Mouse (Mus musculus) mesoderm, embryonic 11.5 days (tissue): ENCODE measurements around the gene Socs5.

ENCODE experiments used
- DNase-seq: peaks from one replicate; pipeline ENCODE4 v3.0.0-alpha.2; 2012; ENCODE audit warnings: low read depth, low spot score

The Socs5 gene

DNA sequence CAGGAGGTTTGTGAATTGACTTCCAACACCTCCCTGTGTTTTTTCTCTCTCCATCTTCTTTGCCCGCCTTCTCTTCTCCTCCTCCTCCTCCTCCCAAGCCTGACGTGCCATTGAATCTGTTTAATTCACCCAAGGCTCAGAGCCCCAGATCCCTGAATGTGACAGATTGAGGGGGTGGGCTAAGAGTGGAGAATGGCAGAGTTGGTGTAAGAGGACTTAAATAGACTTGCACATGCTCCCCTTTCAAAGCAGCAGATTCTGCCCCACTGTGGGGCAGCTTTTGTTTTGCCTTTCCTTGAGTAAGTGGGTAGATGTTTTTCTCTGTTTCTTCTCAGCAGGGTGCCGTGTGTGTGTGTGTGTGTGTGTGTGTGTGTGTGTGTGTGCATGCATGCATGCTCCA is 61.6 kb downstream of the Socs5 start:
- no peak for DNase-seq

DNA sequence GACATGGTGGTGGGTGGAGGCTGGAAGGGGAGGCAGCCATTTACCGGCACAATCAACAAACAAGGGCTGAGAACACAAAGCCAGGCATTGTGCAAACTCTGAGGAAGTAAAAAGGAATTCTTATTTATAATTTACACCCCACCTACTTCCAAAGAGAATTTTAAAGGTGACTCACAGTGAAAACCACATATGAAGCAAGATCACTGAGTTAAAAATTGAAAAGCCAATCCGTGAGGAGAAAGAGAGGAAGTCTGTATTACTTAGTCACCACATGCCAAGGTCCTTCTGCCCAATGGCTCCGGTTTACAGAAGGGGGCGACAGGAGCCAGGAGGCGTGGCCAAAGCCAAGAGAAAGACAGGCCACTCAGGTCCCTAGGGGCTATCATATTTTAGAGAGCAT is 62.9 kb downstream of the Socs5 start:
- no peak for DNase-seq

DNA sequence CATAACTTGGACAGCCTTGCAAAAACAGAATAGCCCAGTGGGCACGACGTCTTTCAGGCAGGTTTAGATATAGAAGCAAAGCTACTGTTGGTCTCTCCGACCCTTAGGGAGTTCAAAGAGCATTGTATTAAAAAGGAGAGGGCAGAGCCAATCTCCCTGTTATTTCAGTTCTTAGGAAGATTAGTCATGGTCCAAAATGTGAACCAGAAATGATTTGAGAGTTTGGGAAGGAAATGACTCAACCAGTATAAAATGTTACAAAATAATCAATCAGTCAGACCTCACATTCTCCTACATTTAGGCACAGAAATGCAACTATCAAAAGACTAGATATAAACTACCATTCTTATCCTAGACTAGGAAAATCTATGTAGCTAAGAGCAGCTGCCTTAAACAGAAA is 64.6 kb downstream of the Socs5 start:
- no peak for DNase-seq

DNA sequence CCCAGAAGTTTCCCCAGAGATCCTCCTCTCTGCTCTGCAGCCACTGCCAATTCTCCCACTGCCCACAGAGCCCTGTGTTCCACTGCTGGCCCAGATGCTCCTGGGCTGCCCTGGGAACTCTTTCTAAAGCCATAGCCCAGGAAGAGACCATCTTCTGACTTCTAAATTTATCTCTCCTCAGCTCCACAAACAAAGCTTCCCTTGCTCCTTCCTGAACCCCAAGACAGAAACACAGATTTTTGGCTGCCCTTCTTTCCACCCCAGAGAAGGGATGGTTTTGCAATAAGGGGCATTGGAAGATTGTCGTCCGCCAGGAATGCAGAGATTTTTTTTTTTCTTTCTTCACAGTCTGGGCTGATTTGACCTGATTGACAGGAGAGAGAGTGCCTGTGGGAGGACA is 66.5 kb downstream of the Socs5 start:
- no peak for DNase-seq

DNA sequence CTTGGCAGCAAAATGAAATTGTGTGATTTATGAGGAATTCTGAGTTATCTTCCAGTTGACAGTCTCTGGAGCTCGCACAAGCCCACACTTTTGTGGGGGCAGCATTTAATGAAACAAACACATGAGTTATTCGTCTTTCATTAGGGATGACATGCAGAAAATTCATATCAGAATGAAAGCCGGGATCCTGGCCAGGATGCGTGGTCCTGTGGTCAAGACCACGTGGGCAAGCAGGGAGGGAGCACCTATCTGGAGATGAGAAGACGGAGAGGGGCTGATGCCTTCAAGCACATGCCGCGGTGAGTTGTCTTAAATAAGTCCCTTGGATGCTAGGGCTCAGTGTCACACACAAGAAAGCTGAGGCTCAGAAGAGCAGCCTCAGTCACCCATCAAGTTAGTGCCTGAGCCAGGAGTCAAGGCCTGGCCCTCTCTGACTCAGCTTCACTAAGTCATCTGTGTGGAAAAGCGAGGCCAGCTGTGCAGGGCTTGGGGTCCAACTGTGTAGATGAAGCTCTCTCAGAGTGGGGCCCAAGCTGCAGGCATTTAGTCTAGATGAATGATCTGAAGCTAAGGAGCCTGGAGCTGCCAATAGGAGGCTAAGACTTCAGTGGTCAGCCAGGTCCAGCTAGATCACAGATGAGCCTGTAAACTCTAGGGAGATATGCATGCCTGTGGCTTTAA is 67.3 kb downstream of the Socs5 start:
- no peak for DNase-seq

DNA sequence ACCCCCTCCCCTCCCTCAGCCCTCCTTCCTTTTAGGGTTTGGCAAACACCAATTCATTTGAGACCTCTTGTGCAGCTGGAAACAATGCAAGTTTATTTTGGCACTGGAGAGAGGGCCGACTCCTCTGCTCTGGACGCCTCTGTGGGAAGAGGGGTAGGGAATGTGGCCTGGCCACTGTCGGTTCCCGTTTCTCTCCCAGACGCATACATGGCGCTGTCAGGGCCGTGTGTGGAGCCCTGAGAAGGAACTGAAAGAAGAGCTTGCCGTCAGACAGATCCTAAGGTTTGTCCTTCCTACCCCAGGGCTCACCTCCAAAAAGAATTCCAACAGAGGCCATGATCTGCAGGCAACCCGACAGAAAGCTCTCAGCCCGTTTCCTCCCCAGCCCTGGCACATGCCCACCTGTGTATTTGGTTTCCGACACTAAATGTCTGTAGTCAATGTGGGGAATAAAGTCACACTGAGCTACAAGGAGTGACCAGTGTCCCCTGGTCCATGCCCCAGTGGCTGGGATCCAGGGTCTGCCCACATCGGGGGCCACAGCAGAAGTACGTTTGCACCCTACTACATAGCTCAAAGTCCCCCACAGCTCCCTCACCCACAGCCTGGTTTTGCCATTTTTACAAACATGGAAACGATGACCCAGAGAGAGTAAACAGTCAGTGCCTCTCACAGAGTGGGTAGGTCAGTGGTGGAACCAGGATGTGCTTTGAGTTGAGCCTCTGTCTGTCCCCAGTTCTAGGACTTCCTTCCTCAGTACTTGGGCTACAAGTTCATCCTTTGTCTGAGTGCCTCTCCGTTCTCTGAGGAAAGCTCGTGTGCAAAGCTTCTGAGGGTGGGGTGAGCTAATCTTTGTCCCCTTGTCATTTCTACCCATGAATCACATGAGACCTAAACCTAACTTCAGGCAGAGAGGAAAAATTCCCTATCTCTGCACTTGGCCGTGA is 68.9 kb downstream of the Socs5 start:
- DNase-seq = no peak

DNA sequence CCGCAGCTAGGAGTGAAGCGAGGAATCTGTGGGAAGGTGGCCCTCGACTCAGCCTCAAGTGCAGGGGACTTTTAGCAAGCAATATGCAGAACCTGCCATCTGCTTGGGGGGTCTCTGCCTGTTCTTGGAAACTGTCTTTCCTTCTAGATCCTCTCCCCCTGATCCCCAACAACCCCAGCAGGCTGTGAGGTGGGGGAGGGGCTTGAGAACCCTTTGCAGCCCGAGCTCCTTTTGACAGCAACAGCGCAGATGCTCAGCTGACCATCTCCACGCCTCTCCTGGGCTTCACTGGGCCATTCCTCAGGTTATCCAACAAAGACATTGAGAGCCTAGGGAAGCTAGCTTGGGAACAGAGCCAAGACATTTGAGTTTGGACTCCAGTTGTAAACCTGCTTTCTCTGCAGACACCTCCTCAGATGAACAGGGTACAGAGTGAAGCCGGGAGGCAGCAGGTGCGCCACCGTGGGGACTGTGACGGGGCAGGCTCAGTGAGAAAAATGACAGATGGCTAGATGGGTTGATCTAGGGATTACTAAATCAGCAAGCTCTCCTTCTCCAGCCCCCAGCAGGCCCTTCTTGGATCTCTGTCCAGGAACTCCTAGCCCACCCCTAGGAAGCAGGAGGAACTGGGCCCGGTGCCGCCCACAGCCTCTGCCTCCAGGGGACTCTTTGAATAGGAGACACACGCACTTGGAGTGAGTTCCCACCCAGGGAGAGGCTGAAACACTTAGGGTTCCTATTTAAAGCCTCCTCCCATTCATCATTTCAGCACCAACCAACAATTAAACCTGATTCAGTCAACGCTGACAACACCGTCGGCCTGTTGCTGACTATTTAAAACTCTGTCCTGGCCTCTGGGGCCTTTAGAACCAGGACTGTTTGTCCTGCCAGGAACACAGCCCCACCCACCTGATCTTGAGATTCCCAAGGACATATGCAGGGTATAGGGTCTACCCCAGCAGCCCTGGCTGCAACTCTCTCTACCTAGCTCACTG is 71.4 kb downstream of the Socs5 start:
- DNase-seq = no peak

DNA sequence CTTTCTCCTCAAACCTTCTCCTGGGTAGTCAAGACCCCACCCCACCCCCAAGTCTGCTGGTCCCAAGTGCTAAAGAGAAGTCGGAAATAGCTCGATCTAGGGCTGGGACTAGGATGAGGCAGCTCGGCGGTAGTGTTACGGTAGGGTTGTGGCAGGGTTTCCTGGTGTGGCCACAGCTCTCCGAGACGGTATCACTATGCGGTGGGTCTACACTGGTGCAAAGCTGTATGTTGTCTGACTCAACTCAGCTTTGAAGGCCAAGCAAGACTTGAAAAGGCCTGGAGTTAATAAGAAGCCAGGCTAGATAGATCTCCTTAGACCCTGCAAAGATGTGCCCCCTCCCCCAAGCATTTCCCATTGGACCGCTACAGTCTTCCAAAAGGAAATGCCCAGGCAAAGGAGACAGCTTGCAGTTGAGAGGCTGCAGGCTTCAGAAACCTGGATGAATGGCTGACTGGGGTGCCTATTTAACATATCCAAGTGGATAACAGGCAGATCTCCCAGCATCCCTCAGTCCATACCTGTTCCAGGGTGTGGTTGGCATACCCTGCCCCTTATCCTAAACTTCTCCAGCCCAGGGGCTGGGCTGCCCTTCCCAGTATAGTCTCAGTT is 72.6 kb downstream of the Socs5 start:
- DNase-seq = no peak

DNA sequence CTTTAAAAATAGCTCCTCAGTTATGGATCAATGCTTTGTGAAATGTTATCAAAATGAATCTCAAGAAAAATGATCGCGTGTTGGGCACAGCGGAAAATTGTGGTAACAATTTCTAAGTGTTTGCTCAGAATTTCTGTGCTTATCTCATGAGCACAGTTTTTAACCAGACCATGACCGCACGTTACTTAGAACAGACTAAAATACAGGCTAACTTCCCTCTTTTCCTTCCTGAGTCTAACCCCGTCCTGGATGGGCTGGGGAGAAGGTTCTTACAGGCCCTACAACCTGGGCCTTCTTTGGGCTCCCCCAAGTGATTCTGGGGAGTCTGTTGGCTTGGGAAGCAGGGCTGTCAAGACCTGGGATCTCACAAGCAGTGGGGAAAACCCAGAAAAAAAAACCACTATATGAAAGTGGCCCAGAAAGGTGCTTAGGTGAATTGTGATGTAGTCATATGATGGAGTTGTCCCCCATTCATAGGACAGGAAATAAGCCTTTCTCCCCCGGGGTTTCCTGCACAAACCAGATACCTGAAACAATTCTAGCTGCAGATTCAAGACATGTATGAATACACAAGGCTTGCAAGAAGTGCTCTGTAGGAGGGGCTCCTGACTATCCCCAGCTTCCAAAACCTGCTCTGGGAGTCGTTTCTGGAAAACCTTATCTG is 74.3 kb downstream of the Socs5 start:
- no peak for DNase-seq

DNA sequence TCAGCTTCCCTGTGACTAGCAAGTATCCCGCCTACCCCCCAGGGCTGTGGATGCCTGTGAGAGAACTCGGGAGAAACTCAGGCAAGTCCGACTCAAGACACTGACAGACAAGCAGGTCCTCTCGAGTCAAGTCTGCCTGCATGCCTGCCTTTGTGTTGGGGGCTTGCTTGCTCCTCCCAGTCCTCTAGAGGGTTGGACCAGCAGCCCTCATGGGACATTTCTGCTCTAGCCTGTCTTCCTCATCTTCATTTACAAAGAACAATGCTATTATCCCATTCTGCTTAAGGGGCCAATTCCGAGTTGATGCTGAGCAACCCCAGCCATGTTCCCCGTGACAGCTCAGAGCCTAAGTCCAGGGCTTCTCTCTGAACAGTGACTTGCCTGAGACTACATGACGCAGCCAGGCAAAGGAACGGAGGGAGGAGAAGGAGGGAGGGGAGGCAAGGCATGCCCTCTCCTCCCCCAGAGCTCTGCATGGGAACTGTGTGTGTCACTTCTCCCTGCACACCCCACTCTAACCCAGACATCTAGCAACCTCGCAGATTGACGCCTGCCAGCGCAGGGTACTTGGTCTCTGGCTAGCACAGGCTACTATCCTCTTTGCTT is 78.1 kb downstream of the Socs5 start:
- no peak for DNase-seq

DNA sequence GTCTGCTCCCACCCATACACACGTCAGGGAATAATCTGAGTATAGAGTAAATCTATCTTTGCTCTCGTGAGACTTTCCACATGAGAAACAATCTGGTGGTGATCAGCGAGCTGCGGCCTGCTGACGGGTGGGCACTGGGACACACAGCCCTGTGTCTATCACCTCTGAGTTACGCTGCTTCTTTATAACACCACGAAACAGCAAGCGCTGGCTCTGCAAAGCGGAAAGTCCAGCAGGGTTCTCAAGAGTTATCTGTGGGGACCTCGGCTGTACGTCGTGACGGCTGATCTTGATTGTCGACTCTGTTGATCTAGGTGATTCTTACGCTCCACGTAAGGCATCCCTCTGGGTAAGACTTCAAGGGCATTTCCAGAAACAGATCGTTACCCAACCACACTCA is 79.5 kb downstream of the Socs5 start:
- DNase-seq = no peak
